Mouse (Mus musculus) CH12.LX (cell line): ENCODE measurements at regions not wholly inside any gene's neighbourhood (a gene's known extent, or its start where the extent isn't known, plus 50 kb on each side); places are given as distances from the start of the nearest gene placed in this dataset.

Experiments used
- DNase-seq: peaks from one replicate; pipeline ENCODE4 v3.0.0-alpha.2; 2013; ENCODE audit errors: extremely low read depth
- H3K27ac ChIP-seq: 2 replicates; pipeline ENCODE4 v1.5.1; 2012; ENCODE audit warnings: low read depth, mild to moderate bottlenecking, control low read depth, moderate library complexity; ENCODE audit not compliant: insufficient read depth
- H3K27me3 ChIP-seq: replicated peaks from 2 replicates; pipeline ENCODE3; 2012; ENCODE audit warnings: inconsistent platforms
- H3K36me3 ChIP-seq, 2 experiments: replicated peaks in 1 of 2; 2 replicates each; pipeline versions ENCODE3 to v1.6.1; 2012; ENCODE audit warnings: inconsistent platforms in 1 of 2, low read length in 1 of 2, mild to moderate bottlenecking in 1 of 2, mixed read lengths in 1 of 2, moderate library complexity in 1 of 2; ENCODE audit not compliant: control insufficient read depth in 1 of 2, insufficient read depth in 1 of 2
- H3K4me1 ChIP-seq, 2 experiments: 2 replicates each; pipeline ENCODE4 v1.6.1; 2012; ENCODE audit warnings: inconsistent platforms in 1 of 2, moderate library complexity in 1 of 2; ENCODE audit not compliant: insufficient read depth in 2 of 2, control insufficient read depth in 1 of 2
- H3K4me2 ChIP-seq: 2 replicates; pipeline ENCODE4 v1.6.1; 2012; ENCODE audit warnings: low read depth, mild to moderate bottlenecking, control low read depth; ENCODE audit not compliant: poor library complexity, insufficient read depth, severe bottlenecking
- H3K4me3 ChIP-seq, 3 experiments: fragments of 150-350 bp in 1 of 3; sonication (generic) in 1 of 3; replicated peaks in 1 of 3; 2 replicates each; pipeline versions ENCODE3 to v1.5.1; 2011 to 2012; ENCODE audit warnings: low read depth in 2 of 3, low read length in 2 of 3, mild to moderate bottlenecking in 2 of 3, moderate library complexity in 2 of 3, control low read depth in 1 of 3, improper control_type of control experiment in 1 of 3, inconsistent platforms in 1 of 3, mixed read lengths in 1 of 3; ENCODE audit not compliant: poor library complexity in 1 of 3
- H3K79me2 ChIP-seq: replicated peaks from 2 replicates; pipeline ENCODE4 v1.6.1; 2012; ENCODE audit warnings: mild to moderate bottlenecking, moderate library complexity; ENCODE audit not compliant: control insufficient read depth, poor library complexity, insufficient read depth, severe bottlenecking; ENCODE audit errors: extremely low read depth
- H3K9ac ChIP-seq: 2 replicates; pipeline ENCODE4 v1.6.1; 2012; ENCODE audit warnings: low read depth, mild to moderate bottlenecking, control low read depth, moderate library complexity; ENCODE audit not compliant: insufficient read depth
- H3K9me3 ChIP-seq: replicated peaks from 2 replicates; pipeline ENCODE3; 2012; ENCODE audit warnings: low read length, inconsistent platforms, mixed read lengths
- CHD2 ChIP-seq: IDR thresholded peaks from 2 replicates; pipeline ENCODE4 v1.6.1; 2011; ENCODE audit warnings: low read length, improper control_type of control experiment
- E2F4 ChIP-seq: IDR thresholded peaks from 2 replicates; pipeline ENCODE4 v1.6.1; 2011; ENCODE audit warnings: low read depth, low read length, improper control_type of control experiment; ENCODE audit not compliant: insufficient replicate concordance
- EP300 ChIP-seq: IDR thresholded peaks from 2 replicates; pipeline ENCODE4 v1.6.1; 2011; ENCODE audit warnings: low read length, improper control_type of control experiment
- HCFC1 ChIP-seq: IDR thresholded peaks from 2 replicates; pipeline ENCODE4 v1.6.1; 2012; ENCODE audit warnings: low read depth, mild to moderate bottlenecking, inconsistent platforms, low read length, improper control_type of control experiment
- IRF4 ChIP-seq: IDR thresholded peaks from 2 replicates; pipeline ENCODE4 v1.6.1; 2014; ENCODE audit warnings: low read depth, mild to moderate bottlenecking, inconsistent platforms, low read length, improper control_type of control experiment
- KAT2A ChIP-seq: IDR thresholded peaks from 2 replicates; pipeline ENCODE4 v1.6.1; 2012; ENCODE audit warnings: low read length, improper control_type of control experiment, inconsistent platforms; ENCODE audit not compliant: insufficient replicate concordance
- MAFK ChIP-seq: IDR thresholded peaks from 2 replicates; pipeline ENCODE4 v1.6.1; 2011; ENCODE audit warnings: low read length, improper control_type of control experiment; ENCODE audit not compliant: insufficient replicate concordance
- MAX ChIP-seq: IDR thresholded peaks from 2 replicates; pipeline ENCODE4 v1.6.1; 2011; ENCODE audit warnings: low read length, improper control_type of control experiment
- MAZ ChIP-seq: IDR thresholded peaks from 2 replicates; pipeline ENCODE4 v1.6.1; 2012; ENCODE audit warnings: low read depth, mild to moderate bottlenecking, inconsistent platforms, low read length, improper control_type of control experiment, moderate library complexity
- MEF2A ChIP-seq: IDR thresholded peaks from 2 replicates; pipeline ENCODE4 v1.6.1; 2014; ENCODE audit warnings: low read depth, mild to moderate bottlenecking, inconsistent platforms, low read length, improper control_type of control experiment, borderline replicate concordance
- MXI1 ChIP-seq: IDR thresholded peaks from 2 replicates; pipeline ENCODE4 v1.6.1; 2011; ENCODE audit warnings: mild to moderate bottlenecking, low read depth, low read length, improper control_type of control experiment
- PAX5 ChIP-seq: IDR thresholded peaks from 2 replicates; pipeline ENCODE4 v1.6.1; 2012; ENCODE audit warnings: low read length, inconsistent platforms, mixed read lengths
- POLR2AphosphoS2 ChIP-seq: IDR thresholded peaks from 2 replicates; pipeline ENCODE4 v1.6.1; 2011; ENCODE audit warnings: low read depth, low read length, improper control_type of control experiment
- RCOR1 ChIP-seq: conservative IDR thresholded peaks from 2 replicates; pipeline ENCODE4 v1.6.1; 2012; ENCODE audit warnings: low read depth, mild to moderate bottlenecking, inconsistent platforms, low read length, improper control_type of control experiment
- SIN3A ChIP-seq: IDR thresholded peaks from 2 replicates; pipeline ENCODE4 v1.6.1; 2012; ENCODE audit warnings: low read length, improper control_type of control experiment, inconsistent platforms
- SMC3 ChIP-seq: IDR thresholded peaks from 2 replicates; pipeline ENCODE4 v1.6.1; 2011; ENCODE audit warnings: low read depth, low read length, improper control_type of control experiment
- TCF12 ChIP-seq: IDR thresholded peaks from 2 replicates; pipeline ENCODE4 v1.6.1; 2014; ENCODE audit warnings: low read depth, mild to moderate bottlenecking, inconsistent platforms, low read length, improper control_type of control experiment
- USF1 ChIP-seq: IDR thresholded peaks from 2 replicates; pipeline ENCODE4 v1.6.1; 2014; ENCODE audit warnings: low read depth, mild to moderate bottlenecking, inconsistent platforms, low read length, improper control_type of control experiment
- ZKSCAN1 ChIP-seq: IDR thresholded peaks from 2 replicates; pipeline ENCODE4 v1.6.1; 2012; ENCODE audit warnings: low read depth, inconsistent platforms, low read length, improper control_type of control experiment, borderline replicate concordance
- ZMIZ1 ChIP-seq: IDR thresholded peaks from 2 replicates; pipeline ENCODE4 v1.6.1; 2012; ENCODE audit warnings: low read depth, mild to moderate bottlenecking, inconsistent platforms, low read length, improper control_type of control experiment
- dilution Hi-C: fragments of 300-500 bp; cut with MboI; formaldehyde crosslinking; loops from 2 replicates; pipeline ENCODE4 v1.14.3; 2020; ENCODE audit warnings: low sequenced_read_pairs; ENCODE audit not compliant: extremely low pct_unique_long_range_greater_than_20kb, extremely low pct_ligation_motif_present
- in situ Hi-C: fragments of 300-500 bp; cut with MboI; formaldehyde crosslinking; loops from 3 replicates; pipeline ENCODE4 v1.14.3; 2019; ENCODE audit warnings: low sequenced_read_pairs, low pct_ligation_motif_present, low pct_unique_long_range_greater_than_20kb, mixed read lengths

GRCm38 (mm10) chr16:12516834-12517685, 533.1 kb downstream of the Shisa9 start:
- no peak overlapping the region for H3K4me3 ChIP-seq
- no peak overlapping the region for H3K4me2 ChIP-seq
- no peak overlapping the region for H3K27ac ChIP-seq
- H3K79me2 ChIP-seq, result no peaks in the 10 kb centered on the region
- no peaks in the 10 kb centered on the region for H3K9me3 ChIP-seq
- in situ Hi-C loops (no loop called here), dilution Hi-C loops (no loop called here)
- no peak for TF ChIP-seq RCOR1
- TF ChIP-seq SMC3, result no peak
- no peak for TF ChIP-seq POLR2AphosphoS2
- no peak for TF ChIP-seq E2F4
- TF ChIP-seq USF1, result no peak
- TF ChIP-seq TCF12, result no peak
- TF ChIP-seq MAX, result no peak
- TF ChIP-seq MAFK, result no peak
- TF ChIP-seq ZKSCAN1, result no peak
- TF ChIP-seq KAT2A, result no peak
- no peak for TF ChIP-seq PAX5
- no peak for TF ChIP-seq SIN3A
- no peak for TF ChIP-seq ZMIZ1
- no peak for TF ChIP-seq EP300
- TF ChIP-seq HCFC1, result no peak
- TF ChIP-seq MAZ, result no peak
- H3K4me1 ChIP-seq, result peaks cover 0 to 25% of the 10 kb centered on the region in 2 experiments; a peak in 2 of 4 replicates
- no peak for DNase-seq
- H3K36me3 ChIP-seq, result no peaks in the 10 kb centered on the region
- no peak overlapping the region for H3K9ac ChIP-seq
- peaks cover 5% of the 10 kb centered on the region for H3K27me3 ChIP-seq

GRCm38 (mm10) chr16:12518264-12518663, 534.4 kb downstream of the Shisa9 start:
- no peak overlapping the region for H3K9ac ChIP-seq
- peaks cover 0 to 25% of the 10 kb centered on the region in 2 experiments; a peak in 2 of 4 replicates for H3K4me1 ChIP-seq
- no peak overlapping the region for H3K4me3 ChIP-seq
- H3K9me3 ChIP-seq, result no peaks in the 10 kb centered on the region
- H3K27me3 ChIP-seq, result peaks cover 7% of the 10 kb centered on the region
- peak; percentile 28 for DNase-seq
- in situ Hi-C loops (no loop called here), dilution Hi-C loops (no loop called here)
- H3K36me3 ChIP-seq, result no peaks in the 10 kb centered on the region
- no peak overlapping the region for H3K27ac ChIP-seq
- peak overlapping the region; percentile 55; the same call in 1 of the 2 replicates for H3K4me2 ChIP-seq
- no peaks in the 10 kb centered on the region for H3K79me2 ChIP-seq
- peak; percentile 89 for TF ChIP-seq IRF4
- TF ChIP-seq MEF2A, result no peak
- TF ChIP-seq HCFC1, result no peak
- TF ChIP-seq SMC3, result no peak
- TF ChIP-seq ZKSCAN1, result no peak
- no peak for TF ChIP-seq MXI1
- TF ChIP-seq CHD2, result no peak
- TF ChIP-seq EP300, result peak; percentile 75
